Mouse (Mus musculus) intestine, postnatal 0 days (tissue): Measurements from ENCODE around the gene B4gat1. TPM values are rescaled to one million over a fixed set of nuclear protein-coding genes. Genes with fewer than 3 reads are reported as not detected.
"Not testable (repeated sequence)": the region's sequence is repeated elsewhere in the genome, so short reads cannot be mapped to it uniquely, and the experiment has no call there.

Experiments used
- ATAC-seq: fragments of 200-750 bp; cut with Nextera tagmentation; 2 replicates; pipeline ENCODE4 v1.8.0; 2017; ENCODE audit warnings: mild to moderate bottlenecking, moderate TSS enrichment, moderate library complexity
- H3K27ac ChIP-seq: fragments of 300-500 bp; sonication (generic); 2 replicates; pipeline ENCODE4 v1.5.1; 2014; ENCODE audit warnings: mild to moderate bottlenecking, low read depth, low read length, moderate library complexity
- H3K27me3 ChIP-seq: fragments of 300-500 bp; sonication (generic); replicated peaks from 2 replicates; pipeline ENCODE4 v1.6.1; 2014; ENCODE audit warnings: low read length, mixed read lengths; ENCODE audit not compliant: control insufficient read depth, insufficient read depth
- H3K36me3 ChIP-seq: fragments of 300-500 bp; sonication (generic); 2 replicates; pipeline ENCODE4 v1.6.1; 2014; ENCODE audit warnings: mild to moderate bottlenecking, moderate library complexity; ENCODE audit not compliant: control insufficient read depth, insufficient read depth
- H3K4me1 ChIP-seq: fragments of 300-500 bp; sonication (generic); replicated peaks from 2 replicates; pipeline ENCODE4 v1.6.1; 2014; ENCODE audit warnings: antibody characterized with exemption, low read length, mixed read lengths; ENCODE audit not compliant: control insufficient read depth, insufficient read depth
- H3K4me2 ChIP-seq: fragments of 300-500 bp; sonication (generic); replicated peaks from 2 replicates; pipeline ENCODE4 v1.6.1; 2014; ENCODE audit warnings: low read depth, mild to moderate bottlenecking, moderate library complexity
- H3K4me3 ChIP-seq: fragments of 300-500 bp; sonication (generic); 2 replicates; pipeline ENCODE4 v1.5.1; 2014; ENCODE audit warnings: low read depth, low read length
- H3K9ac ChIP-seq: fragments of 300-500 bp; sonication (generic); 2 replicates; pipeline ENCODE4 v1.6.1; 2014; ENCODE audit warnings: mild to moderate bottlenecking, low read depth, low read length
- H3K9me3 ChIP-seq: fragments of 300-500 bp; sonication (generic); 2 replicates; pipeline ENCODE4 v1.6.1; 2016; ENCODE audit warnings: mixed run types; ENCODE audit not compliant: control insufficient read depth
- CTCF ChIP-seq: sonication (generic); IDR thresholded peaks from 2 replicates; pipeline ENCODE4 v1.5.1; 2016; ENCODE audit warnings: low read depth, mild to moderate bottlenecking, control low read depth, antibody characterized with exemption, moderate library complexity
- WGBS: fragments of 180-500 bp; shearing (Covaris S2); extraction: QIAGEN DNeasy Blood & Tissue Kit; methylation state at CpG from one replicate; pipeline ENCODE4 v1.1.7; 2014; 5-methylcytosine and 5-hydroxymethylcytosine counted together
- polyA plus RNA-seq: library from polyadenylated mRNA; unstranded; fragments of >200 nt; fragmentation: Nextera tagmentation; extraction: Ambion mirVana; gene quantifications from 2 replicates; pipeline ENCODE4 v1.2.1, GENCODE M21; 2015

B4gat1 gene
- polyA plus RNA-seq, 1 experiment from 2014 or later, result 17.9 TPM

DNA sequence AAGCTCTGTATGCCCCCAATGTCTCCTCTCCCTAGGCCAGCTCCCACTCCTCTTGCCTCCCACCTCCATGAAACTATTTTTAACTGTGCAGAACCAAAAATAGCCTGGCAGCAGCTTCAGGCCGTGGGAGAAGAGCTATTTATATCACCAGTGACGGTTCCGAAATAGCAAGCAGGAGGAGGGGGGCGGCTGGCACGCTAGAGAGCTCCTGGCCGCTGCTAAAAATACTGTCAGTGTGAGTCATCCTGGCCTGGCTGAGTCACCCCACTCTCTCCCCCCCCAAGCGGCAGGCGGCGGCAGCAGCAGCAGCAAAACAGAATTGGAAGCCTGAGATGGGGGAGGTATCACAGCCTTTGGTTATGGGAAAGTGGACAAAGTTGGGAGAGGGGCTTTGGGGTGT is 45.7 kb upstream of the B4gat1 start:
- no peak for ATAC-seq
- H3K4me2 ChIP-seq, result no peak overlapping the region
- no peaks in the 10 kb centered on the region for H3K9me3 ChIP-seq
- H3K36me3 ChIP-seq, result no peaks in the 10 kb centered on the region
- no peak overlapping the region for H3K27ac ChIP-seq
- peaks cover 26% of the 10 kb centered on the region for H3K27me3 ChIP-seq
- 3% methylated on average over 9 of the region's 9 CpGs for WGBS
- H3K9ac ChIP-seq, result no peak overlapping the region
- H3K4me3 ChIP-seq, result no peak overlapping the region
- H3K4me1 ChIP-seq, result no peaks in the 10 kb centered on the region
- TF ChIP-seq CTCF, result peak; percentile 39

DNA sequence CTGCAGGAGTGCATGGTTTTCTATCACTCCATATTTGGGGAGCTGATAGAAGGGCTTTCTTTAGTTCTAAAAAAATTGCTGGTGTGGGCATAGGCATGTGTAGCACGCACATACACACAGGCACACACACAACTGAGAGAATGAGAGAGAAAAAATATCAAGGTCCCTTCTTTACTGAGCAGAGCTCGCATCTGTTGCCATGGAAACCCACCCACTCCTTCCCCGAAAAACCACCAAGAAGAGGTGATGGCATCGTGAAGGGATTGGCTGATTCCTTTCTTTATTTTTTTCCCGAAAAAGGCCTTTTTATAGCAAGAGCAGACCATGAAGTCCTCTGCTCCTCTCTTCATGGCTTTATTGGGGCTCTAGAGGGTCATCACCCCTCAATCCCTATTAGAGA is 44.6 kb upstream of the B4gat1 start:
- no peak overlapping the region for H3K27ac ChIP-seq
- H3K4me3 ChIP-seq, result no peak overlapping the region
- no peaks in the 10 kb centered on the region for H3K9me3 ChIP-seq
- no peak overlapping the region for H3K4me2 ChIP-seq
- WGBS, result 61% methylated on average over 5 of the region's 5 CpGs
- peaks cover 26% of the 10 kb centered on the region for H3K27me3 ChIP-seq
- TF ChIP-seq CTCF, result no peak
- no peak for ATAC-seq
- no peak overlapping the region for H3K9ac ChIP-seq
- H3K4me1 ChIP-seq, result no peaks in the 10 kb centered on the region
- no peaks in the 10 kb centered on the region for H3K36me3 ChIP-seq

GRCm38 (mm10) chr19:4999445-5000140 is 39.0 kb upstream of the B4gat1 start:
- Histone ChIP-seq H3K27me3 (0 out of 2 replicates have a peak, but pooled peaks cover 8% of the 10 kb centered on the region), H3K4me1 (no peaks in the 10 kb centered on the region), H3K9ac (no peak overlapping the region), H3K4me3 (no peak overlapping the region), H3K36me3 (no peaks in the 10 kb centered on the region), H3K9me3 (no peaks in the 10 kb centered on the region), H3K27ac (no peak overlapping the region), H3K4me2 (peak overlapping the region; percentile 32; the same call in 1 of the 2 replicates)
- WGBS, result 60% methylated on average over 6 of the region's 6 CpGs
- ATAC-seq, result no peak
- no peak for TF ChIP-seq CTCF

DNA sequence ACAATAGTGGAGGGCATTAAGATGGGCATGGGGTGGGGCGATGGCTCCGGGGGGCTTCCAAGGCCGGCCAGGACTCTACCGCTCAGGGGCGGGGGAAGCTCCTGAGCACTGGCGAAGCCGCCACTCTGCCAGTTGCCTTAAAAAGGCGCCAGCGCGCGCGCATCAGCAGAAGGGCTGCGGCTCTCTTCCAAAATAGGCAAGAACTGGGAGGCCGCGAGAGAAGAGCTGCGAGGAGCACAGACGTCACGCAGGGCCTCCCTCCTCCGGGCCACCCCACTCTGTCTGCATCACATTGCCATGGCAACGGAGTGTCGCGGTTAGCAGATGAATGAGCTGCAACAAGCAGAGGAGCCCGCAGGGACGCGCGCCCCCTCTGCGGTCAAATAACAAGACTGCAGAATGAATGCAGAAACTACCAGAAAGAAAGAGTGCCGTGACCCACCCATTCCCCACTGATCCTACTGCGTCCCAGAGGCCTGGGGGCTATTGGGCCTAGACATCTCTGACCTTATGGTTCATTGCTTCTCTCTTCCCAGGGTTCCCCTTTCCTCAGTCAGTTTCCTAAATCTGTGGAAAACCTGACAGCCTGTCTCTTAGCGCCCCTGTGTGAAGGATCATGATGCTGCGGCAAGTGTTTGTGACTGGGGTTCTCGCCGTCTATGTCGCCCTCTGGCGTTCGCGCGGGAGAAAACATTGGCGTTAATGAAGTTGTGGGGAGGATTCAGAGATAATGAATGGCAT is 36.8 kb upstream of the B4gat1 start:
- under 1% methylated on average over 39 of the region's 39 CpGs for WGBS
- H3K27ac ChIP-seq, result peak overlapping the region; percentile 35; the same call in 1 of the 2 replicates

DNA sequence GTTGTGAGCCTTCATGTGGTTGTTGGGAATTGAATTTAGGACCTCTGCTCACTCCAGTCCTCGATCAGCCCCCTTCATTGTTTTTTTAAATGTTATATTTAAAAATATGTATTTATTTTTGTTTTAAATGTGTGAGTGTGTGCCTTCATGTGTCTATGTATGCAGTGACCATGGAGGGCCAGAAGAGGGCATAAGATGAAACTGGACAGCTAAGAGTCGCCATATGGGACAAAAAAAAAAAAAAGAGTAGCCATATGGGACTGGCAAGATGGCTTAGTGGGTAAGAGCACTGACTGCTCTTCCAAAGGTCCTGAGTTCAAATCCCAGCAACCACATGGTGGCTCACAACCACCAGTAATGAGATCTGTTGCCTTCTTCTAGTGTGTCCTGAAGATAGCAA is 35.0 kb upstream of the B4gat1 start:
- H3K4me3 ChIP-seq, H3K9me3 ChIP-seq, ATAC-seq, H3K9ac ChIP-seq, H3K27me3 ChIP-seq, H3K27ac ChIP-seq, H3K36me3 ChIP-seq, H3K4me2 ChIP-seq, H3K4me1 ChIP-seq: not testable (repeated sequence)
- TF ChIP-seq CTCF, result peak; percentile 23
- 64% methylated on average over 2 of the region's 2 CpGs for WGBS

More for the DNA sequence above, 36.8 kb upstream of the B4gat1 start:
- H3K9ac ChIP-seq, result no peak overlapping the region
- TF ChIP-seq CTCF, result peak; percentile 90
- peak overlapping the region; percentile 41 for H3K4me2 ChIP-seq
- H3K9me3 ChIP-seq, result no peaks in the 10 kb centered on the region
- 0 out of 2 replicates have a peak, but pooled peaks cover 8% of the 10 kb centered on the region for H3K27me3 ChIP-seq
- H3K4me3 ChIP-seq, result 0 out of 2 replicates have a peak overlapping the region, but pooled peaks have one; percentile 3
- H3K4me1 ChIP-seq, result no peaks in the 10 kb centered on the region
- peak; percentile 69 for ATAC-seq
- H3K36me3 ChIP-seq, result no peaks in the 10 kb centered on the region

- Histone ChIP-seq H3K27me3 (0 out of 2 replicates have a peak, but pooled peaks cover 5% of the 10 kb centered on the region), H3K36me3 (no peaks in the 10 kb centered on the region), H3K4me1 (no peaks in the 10 kb centered on the region), H3K27ac (no peak overlapping the region), H3K4me3 (no peak overlapping the region), H3K4me2 (no peak overlapping the region), H3K9ac (no peak overlapping the region), H3K9me3 (no peaks in the 10 kb centered on the region)
- ATAC-seq, result no peak; the same call in 1 of the 2 replicates
- TF ChIP-seq CTCF, result no peak
- WGBS, result 46% methylated on average over 4 of the region's 4 CpGs
Observed at GRCm38 (mm10) chr19:5004925-5005324, 33.7 kb upstream of the B4gat1 start.
